Mouse (Mus musculus): ENCODE measurements around the gene Abcc2.

DNA sequence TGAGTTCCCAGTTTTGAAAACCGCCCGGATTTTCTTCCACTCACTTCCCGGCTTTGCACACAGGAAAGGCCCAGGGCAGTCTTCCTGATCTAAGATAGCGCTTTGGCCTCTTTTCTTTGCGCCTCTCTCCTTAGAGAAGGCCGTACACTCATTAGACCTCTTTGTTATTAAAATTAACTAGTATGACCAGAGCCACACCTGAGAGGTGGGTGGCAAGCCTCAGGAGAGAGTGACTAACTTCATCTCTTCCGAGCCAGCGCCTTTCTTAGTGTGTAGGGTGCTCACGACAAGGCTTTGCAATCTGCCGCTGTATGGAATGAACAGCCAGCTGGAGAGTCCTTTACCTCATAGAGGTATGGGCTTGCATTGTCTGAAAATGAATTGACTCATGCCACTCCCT is 21.9 kb downstream of the Abcc2 start:
- no peak for TF ChIP-seq CTCF (IDR thresholded peaks at IDR 0.05; ENCODE audit: low read depth)
- no peak for TF ChIP-seq EP300 (IDR thresholded peaks at IDR 0.05; ENCODE audit: low read depth)

Data from liver, postnatal 0 days (tissue).